Mouse (Mus musculus) heart, adult 18-20 months (tissue): Measurements from ENCODE around the gene Dtymk. TPM values are rescaled to one million over a fixed set of nuclear protein-coding genes. Genes with fewer than 3 reads are reported as not detected.
A peak's percentile ranks its signal among the peaks of the same experiment; 100 is the strongest.
"Not testable (repeated sequence)": the region's sequence is repeated elsewhere in the genome, so short reads cannot be mapped to it uniquely, and the experiment has no call there.

Experiments
- DNase-seq, 2 experiments: peaks; one replicate each; pipeline ENCODE4 v3.0.0; 2021 to 2022; ENCODE audit warnings: mixed read lengths in 1 of 2
- total RNA-seq, 2 experiments: library from RNA; stranded (reverse); gene quantifications; 2 replicates each; pipeline ENCODE4 v1.2.3; 2021

Gene Dtymk
- total RNA-seq, 2 experiments from 2014 or later, result 20.3 to 22.7 TPM

- DNase-seq, result no peak
These were observed 3.7 kb upstream of the Dtymk start for GRCm38 (mm10) chr1:93805221-93805951.

- DNase-seq, result no peak
These were observed 3.1 kb upstream of the Dtymk start for GRCm38 (mm10) chr1:93804818-93805217.

- peak; percentile 99 to 100 for DNase-seq
These were observed 2.1 kb upstream of the Dtymk start, which contains the start of gene Ing5 for GRCm38 (mm10) chr1:93803556-93804507. Ing5 (plus strand) TSS chr1:93803965.

GRCm38 (mm10) chr1:93802771-93803170 is 1.0 kb upstream of the Dtymk start:
- DNase-seq, result no peak

GRCm38 (mm10) chr1:93800670-93801503 is 847 bp downstream of the Dtymk start:
- DNase-seq, result no peak

GRCm38 (mm10) chr1:93795886-93796285 is 5.8 kb downstream of the Dtymk start:
- DNase-seq, result no peak

- DNase-seq, result no peak
These were observed 7.2 kb downstream of the Dtymk start for GRCm38 (mm10) chr1:93794526-93794925.

GRCm38 (mm10) chr1:93786912-93787311 is 14.8 kb downstream of the Dtymk start:
- DNase-seq, result peak in 1 of 2 experiments; percentile 17

GRCm38 (mm10) chr1:93776686-93777085 is 25.0 kb downstream of the Dtymk start:
- DNase-seq, result no peak

- peak in 1 of 2 experiments; percentile 4 for DNase-seq
These were observed 31.8 kb downstream of the Dtymk start for GRCm38 (mm10) chr1:93769901-93770300.

- no peak for DNase-seq
These were observed 34.1 kb downstream of the Dtymk start for GRCm38 (mm10) chr1:93767600-93767999.

- DNase-seq, result no peak
These were observed 36.7 kb downstream of the Dtymk start for GRCm38 (mm10) chr1:93764871-93765591.

GRCm38 (mm10) chr1:93763531-93763930 is 38.2 kb downstream of the Dtymk start:
- not testable (repeated sequence) for DNase-seq

- DNase-seq, result no peak
These were observed 41.7 kb downstream of the Dtymk start for GRCm38 (mm10) chr1:93760076-93760475.

- no peak for DNase-seq
These were observed 45.6 kb downstream of the Dtymk start for GRCm38 (mm10) chr1:93756154-93756553.

- DNase-seq, result no peak
These were observed 46.1 kb downstream of the Dtymk start for GRCm38 (mm10) chr1:93755618-93756017.

GRCm38 (mm10) chr1:93755291-93755610 is 46.5 kb downstream of the Dtymk start:
- no peak for DNase-seq

- DNase-seq, result peak; percentile 92 to 95
These were observed 47.0 kb downstream of the Dtymk start, which contains the start of gene Thap4 for GRCm38 (mm10) chr1:93754573-93755290. Thap4 (minus strand) TSS chr1:93754864.

- no peak for DNase-seq
These were observed 47.7 kb downstream of the Dtymk start for GRCm38 (mm10) chr1:93753911-93754572.

GRCm38 (mm10) chr1:93751290-93751689 is 50.4 kb downstream of the Dtymk start, which contains the start of gene Atg4b:
Atg4b (plus strand) TSS chr1:93751500.
- DNase-seq, result no peak
